Mouse (Mus musculus) cerebellum, adult 2 months (tissue): ENCODE measurements at regions not wholly inside any gene's neighbourhood (a gene's known extent, or its start where the extent isn't known, plus 50 kb on each side); places are given as distances from the start of the nearest gene placed in this dataset.

Experiments used
- DNase-seq, 2 experiments: peaks; one replicate each; pipeline ENCODE4 v3.0.0; 2021
- H3K27ac ChIP-seq: fragments of 200-500 bp; 2 replicates; pipeline ENCODE4 v1.5.1; 2012; ENCODE audit warnings: low read length, control low read depth, inconsistent platforms; ENCODE audit not compliant: insufficient read depth
- H3K27me3 ChIP-seq: fragments of 200-500 bp; 2 replicates; pipeline ENCODE4 v1.6.1; 2012; ENCODE audit warnings: inconsistent platforms, mild to moderate bottlenecking, low read length, moderate library complexity; ENCODE audit not compliant: control insufficient read depth, insufficient read depth
- H3K4me1 ChIP-seq: fragments of 200-500 bp; 2 replicates; pipeline ENCODE4 v1.6.1; 2011; ENCODE audit warnings: low read length; ENCODE audit not compliant: control insufficient read depth, insufficient read depth
- H3K4me3 ChIP-seq: fragments of 200-500 bp; replicated peaks from 2 replicates; pipeline ENCODE3; 2011; ENCODE audit warnings: mild to moderate bottlenecking, low read depth, low read length, control low read depth; ENCODE audit not compliant: insufficient read depth
- CTCF ChIP-seq: fragments of 200-500 bp; IDR thresholded peaks from 2 replicates; pipeline ENCODE4 v1.5.1; 2011; ENCODE audit warnings: low read depth, mild to moderate bottlenecking, control low read depth, low read length, moderate library complexity, borderline replicate concordance; ENCODE audit not compliant: insufficient read depth
- POLR2A ChIP-seq: fragments of 200-500 bp; IDR thresholded peaks from 2 replicates; pipeline ENCODE4 v1.6.1; 2011; ENCODE audit warnings: low read length, control low read depth, borderline replicate concordance; ENCODE audit not compliant: insufficient read depth
- whole genome bisulfite sequencing: fragments of 180-500 bp; shearing (Covaris S2); methylation state at CpG from one replicate; pipeline ENCODE4 v1.1.7; 2018; 5-methylcytosine and 5-hydroxymethylcytosine counted together

DNA sequence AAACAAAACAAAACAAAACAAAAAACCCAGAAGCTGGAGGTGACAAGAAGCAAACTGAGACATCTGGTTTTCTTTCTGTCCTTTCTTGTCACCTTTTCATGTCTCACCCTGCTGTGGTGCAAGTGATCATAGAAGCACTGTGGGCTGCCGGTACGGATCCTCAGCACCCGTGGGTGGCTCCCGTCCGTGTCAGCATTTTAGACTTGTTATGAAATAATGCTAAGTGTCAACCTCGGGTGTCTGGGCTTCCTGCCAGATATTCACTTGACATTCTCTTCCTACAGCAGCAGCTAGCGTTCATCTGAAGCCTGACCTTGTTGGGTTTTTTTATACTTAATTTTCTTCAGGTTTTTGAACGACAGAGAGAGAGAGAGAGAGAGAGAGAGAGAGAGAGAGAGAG is 404.7 kb downstream of the Pla2g4a start:
- H3K4me1 ChIP-seq: no peaks in the 10 kb centered on the region
- no peak for TF ChIP-seq POLR2A
- TF ChIP-seq CTCF: no peak
- H3K27ac ChIP-seq: no peak overlapping the region
- no peaks in the 10 kb centered on the region for H3K27me3 ChIP-seq
- peak overlapping the region; percentile 16 for H3K4me3 ChIP-seq
- 3% methylated on average over 8 of the region's 8 CpGs for WGBS
- DNase-seq: peak; percentile 46 to 65

DNA sequence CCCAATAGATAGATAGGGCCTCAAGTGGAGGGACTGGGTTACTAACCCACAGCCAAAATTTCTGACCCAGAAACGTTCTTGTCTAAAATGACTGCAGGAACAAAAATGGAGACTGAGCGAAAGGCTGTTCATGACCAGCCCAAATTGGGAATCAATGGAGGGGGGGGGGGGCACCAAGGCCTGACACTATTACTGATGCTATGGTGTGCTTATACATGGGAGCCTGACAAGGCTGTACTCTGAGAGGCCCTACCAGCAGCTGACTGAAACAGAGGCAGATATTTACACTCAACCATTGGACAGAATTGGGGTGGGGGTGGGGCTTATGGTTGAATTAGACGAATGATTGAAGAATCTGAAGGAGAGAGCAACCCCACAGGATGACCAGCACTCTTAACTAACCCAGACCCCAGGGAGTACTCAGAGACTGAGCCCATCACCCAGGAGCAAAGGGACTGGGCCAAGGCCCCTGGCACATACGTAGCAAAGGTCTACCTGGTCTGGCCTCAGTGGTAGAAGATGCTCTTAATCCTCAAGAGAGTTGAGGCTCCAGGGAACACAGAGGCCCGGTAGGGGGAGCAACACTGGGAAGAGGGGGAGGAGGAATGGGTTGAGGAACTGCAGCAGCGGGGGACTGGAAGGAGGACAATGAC is 405.6 kb downstream of the Pla2g4a start:
- Histone ChIP-seq H3K4me3 (no peak overlapping the region), H3K27me3 (no peaks in the 10 kb centered on the region), H3K4me1 (no peaks in the 10 kb centered on the region), H3K27ac (no peak overlapping the region)
- TF ChIP-seq CTCF (no peak), POLR2A (no peak)
- WGBS: 84% methylated on average over 6 of the region's 6 CpGs
- DNase-seq: no peak

DNA sequence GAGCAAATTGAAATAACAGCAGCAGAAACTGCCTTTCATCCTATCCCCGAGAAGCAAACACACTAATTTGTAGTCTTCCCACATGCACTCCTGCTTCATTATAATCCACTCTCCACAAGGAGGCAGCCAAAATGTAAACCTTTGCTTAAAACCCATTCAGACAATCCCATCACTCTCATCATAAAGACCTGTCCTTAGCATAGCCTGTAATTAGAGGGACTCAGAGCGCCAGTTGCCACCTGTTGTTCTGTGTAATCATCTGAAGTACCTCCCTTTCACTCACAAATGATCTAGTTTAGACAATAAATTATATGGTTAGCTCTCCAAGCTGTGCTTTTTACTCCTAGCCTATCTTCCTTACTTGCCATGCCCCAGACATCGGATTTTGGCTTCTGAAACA is 415.0 kb downstream of the Pla2g4a start:
- DNase-seq: no peak
- Histone ChIP-seq H3K4me3 (no peak overlapping the region), H3K27ac (no peak overlapping the region), H3K27me3 (no peaks in the 10 kb centered on the region), H3K4me1 (no peaks in the 10 kb centered on the region)
- no peak for TF ChIP-seq CTCF
- no peak for TF ChIP-seq POLR2A
- WGBS: 87% methylated on average over 3 of the region's 3 CpGs

DNA sequence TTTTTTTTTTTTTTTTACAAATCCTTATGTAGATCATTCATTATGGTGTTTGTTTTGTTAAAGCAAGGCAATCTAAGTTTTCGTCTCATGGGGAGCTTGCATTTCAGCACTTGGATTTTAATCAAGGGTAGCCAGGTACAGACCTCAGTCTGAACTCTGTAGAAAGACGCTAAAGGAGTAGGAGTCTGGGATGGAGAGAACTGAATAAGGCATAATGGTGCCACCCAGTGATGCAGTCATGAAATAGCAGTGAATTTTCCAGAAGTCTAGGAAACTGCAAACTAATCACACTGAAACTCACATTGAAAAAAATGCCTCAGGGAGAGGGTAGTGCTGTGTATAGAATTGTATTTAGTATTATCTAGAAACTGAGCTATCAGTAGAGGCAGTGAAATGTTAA is 419.7 kb downstream of the Pla2g4a start:
- TF ChIP-seq CTCF: no peak
- TF ChIP-seq POLR2A: no peak
- H3K27ac ChIP-seq: no peak overlapping the region
- H3K4me1 ChIP-seq: no peaks in the 10 kb centered on the region
- DNase-seq: peak in 1 of 2 experiments; percentile 22
- WGBS: 18% methylated on average over 2 of the region's 2 CpGs
- H3K27me3 ChIP-seq: no peaks in the 10 kb centered on the region
- no peak overlapping the region for H3K4me3 ChIP-seq

DNA sequence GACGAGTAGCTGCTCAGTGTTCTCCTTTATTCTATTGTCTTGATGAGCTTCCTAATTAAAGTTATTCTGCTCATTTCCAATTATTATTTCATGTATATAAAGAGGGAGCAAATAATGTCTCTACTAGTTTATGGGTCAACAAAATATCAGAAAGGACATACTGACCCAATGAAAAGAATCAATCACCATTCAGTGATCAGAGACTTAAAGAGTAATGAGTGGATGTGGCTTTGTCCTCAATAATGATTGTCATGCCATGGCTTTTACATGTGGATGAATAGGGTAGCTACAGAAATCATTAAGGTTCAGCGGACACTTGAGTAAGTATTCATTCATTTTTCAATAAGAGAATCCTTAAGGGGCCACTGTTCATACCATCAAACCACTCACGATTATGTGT is 427.4 kb downstream of the Pla2g4a start:
- Histone ChIP-seq H3K4me1 (no peaks in the 10 kb centered on the region), H3K27me3 (no peaks in the 10 kb centered on the region), H3K27ac (no peak overlapping the region), H3K4me3 (no peak overlapping the region)
- no peak for TF ChIP-seq POLR2A
- no peak for TF ChIP-seq CTCF
- no peak for DNase-seq
- 62% methylated on average over 3 of the region's 3 CpGs for WGBS
